Mouse (Mus musculus): ENCODE data around the gene Olfr935.

Olfr935 gene

DNA sequence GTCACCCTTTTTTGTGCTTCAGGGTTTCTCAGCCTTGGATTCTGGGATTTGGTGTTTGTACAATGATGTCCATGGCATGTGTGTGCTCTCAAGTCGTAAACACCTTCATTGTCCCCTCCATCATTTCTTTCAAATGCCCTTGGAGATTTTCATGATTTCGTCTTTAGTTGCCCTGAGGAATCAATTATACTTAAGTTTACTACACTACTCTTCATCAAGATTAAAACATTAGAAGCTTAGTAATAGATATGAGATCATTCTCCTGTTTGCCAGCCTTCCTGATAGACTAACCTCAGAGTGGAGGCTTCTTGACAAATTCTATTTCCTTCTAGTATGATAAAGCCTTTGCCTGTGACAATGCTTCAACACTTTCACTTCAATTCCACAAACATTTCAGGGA lies at the start of gene Olfr935:
TSS of gene Olfr935 (minus strand) at position 101 of the 400 bp plus-strand sequence.
- DNase-seq = no peak

DNA sequence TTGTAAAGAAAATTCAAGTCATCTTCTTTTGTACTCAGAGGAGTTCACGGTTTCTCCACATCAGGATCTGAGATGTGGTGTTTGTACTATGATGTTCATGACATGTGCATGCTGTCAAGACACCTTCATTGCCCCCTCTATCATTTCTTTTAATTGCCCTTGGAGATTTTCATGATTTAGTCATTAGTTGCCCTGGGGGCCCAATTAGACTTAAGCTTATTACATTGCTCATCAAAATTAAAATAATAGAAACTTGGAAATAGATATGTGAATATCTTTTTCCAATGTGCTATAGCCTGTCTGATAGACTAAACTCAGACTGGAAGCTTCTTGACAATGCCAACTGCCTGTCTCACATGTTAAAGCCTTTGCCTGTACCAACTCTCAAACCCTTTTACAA lies 23.8 kb upstream of the Olfr935 start, which contains the start of gene Olfr146:
TSS of gene Olfr146 (minus strand) at position 101 of the 400 bp plus-strand sequence.
- DNase-seq = no peak

DNA sequence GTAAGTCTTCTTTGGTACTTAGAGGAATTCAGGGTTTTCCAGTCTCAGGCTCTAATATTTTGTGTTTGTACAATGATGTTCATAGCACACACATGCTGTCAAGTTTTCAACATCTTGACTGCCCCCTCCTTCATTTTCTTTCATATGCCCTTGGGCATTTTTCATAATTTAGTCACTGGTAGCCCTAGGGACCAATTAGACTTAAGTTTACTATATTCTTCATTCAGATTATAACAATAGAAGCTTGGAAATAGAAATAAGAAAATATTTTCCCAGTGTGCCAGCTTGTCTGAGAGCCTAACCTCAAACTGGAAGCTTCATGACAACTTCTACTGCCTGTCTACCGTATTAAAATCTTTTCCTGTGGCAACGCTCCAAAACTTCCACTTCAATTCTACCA lies 11.3 kb downstream of the Olfr935 start, which contains the start of gene Olfr934:
TSS of gene Olfr934 (minus strand) at position 101 of the 400 bp plus-strand sequence.
- no peak for DNase-seq

DNA sequence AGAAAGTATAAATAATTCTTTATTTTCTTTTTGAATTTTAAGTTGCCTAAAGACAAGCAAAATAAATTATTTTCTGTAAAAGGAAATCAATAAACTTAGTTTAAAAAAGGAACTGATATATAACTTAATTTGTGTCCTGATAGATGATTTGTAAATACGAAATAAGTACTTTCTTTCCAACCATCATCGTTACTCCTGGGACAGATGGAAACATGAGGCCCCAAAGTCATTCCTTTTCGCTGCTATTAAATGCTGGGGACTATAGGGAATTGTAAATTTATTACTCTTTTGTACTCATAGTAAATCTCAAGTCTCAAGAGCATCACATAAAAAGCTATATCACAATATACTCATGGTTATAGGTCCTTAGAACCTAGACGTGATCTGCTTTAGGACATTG lies 27.5 kb downstream of the Olfr935 start, which contains the start of gene Olfr933:
TSS of gene Olfr933 (plus strand) at position 301 of the 400 bp plus-strand sequence.
- no peak for DNase-seq

DNA sequence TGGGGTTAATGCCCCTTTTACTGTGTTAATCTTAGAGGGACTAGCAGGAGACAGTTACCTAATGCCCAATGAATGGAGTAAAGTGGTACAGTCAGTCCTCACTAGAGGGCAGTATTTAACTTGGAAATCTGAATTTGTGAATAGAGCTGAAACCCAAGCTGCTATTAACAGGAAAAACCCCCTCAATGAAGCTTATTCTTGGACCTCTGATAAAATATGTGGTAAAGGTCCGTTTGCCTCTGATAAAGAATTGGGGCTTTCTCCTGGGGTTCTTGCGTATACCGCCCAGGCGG lies 45.4 kb downstream of the Olfr935 start:
- no peak for DNase-seq

DNA sequence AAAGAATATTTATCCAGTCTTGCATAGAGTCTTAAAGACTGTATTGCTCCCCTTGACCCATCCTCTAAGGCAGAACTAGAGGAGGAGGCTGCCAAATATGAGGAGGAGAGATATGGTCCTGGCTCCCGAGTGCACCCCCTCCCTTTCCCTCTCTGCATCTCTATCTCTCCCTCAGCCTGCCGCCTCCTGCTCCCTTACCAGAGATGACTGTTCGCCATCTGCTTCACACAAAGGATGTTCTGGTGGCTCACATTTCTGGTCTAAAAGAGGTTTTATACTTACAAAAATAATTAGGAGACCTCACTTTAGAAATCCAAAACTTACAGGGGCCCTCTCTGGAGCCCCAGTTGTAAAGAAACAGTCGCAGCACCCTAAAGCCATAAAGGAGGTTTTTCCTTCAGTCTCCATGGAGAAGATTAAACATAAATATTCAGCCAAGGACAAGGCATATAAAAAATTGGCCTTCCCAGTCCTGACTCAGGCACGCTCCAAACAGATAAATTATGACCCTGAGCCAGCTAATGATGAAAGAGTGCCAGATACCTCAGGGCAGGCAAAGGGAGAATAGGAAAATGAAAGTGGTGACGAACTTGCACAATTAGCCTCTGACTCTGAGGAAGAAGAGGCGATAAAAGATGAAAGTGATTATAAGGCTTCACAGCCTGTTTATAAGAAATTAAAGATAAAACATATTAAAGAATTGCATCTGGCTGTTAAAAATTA lies 45.9 kb downstream of the Olfr935 start:
- DNase-seq = no peak
